Mouse (Mus musculus) gastrocnemius, adult 18-20 months (tissue): ENCODE data around the gene Mynn. TPM values are rescaled to one million over a fixed set of nuclear protein-coding genes. Genes with fewer than 3 reads are reported as not detected.

Experiments
- DNase-seq: peaks from one replicate; pipeline ENCODE4 v3.0.0; 2021; ENCODE audit warnings: low spot score
- total RNA-seq, 2 experiments: library from RNA; stranded (reverse); gene quantifications; 2 replicates each; pipeline ENCODE4 v1.2.3; 2021

Gene Mynn
- total RNA-seq, 2 experiments from 2014 or later, result 12.4 to 14.1 TPM

GRCm38 (mm10) chr3:30635629-30636028 lies 33.8 kb downstream of the Mynn start:
- DNase-seq, result no peak

GRCm38 (mm10) chr3:30644207-30644606 lies 42.3 kb downstream of the Mynn start, which contains the start of gene Lrriq4:
TSS of gene Lrriq4 (plus strand) at chr3:30644507.
- DNase-seq, result no peak

GRCm38 (mm10) chr3:30646761-30647160 lies 44.9 kb downstream of the Mynn start:
- no peak for DNase-seq

GRCm38 (mm10) chr3:30647440-30648090 lies 45.7 kb downstream of the Mynn start, which contains the start of gene Lrrc34:
TSS of gene Lrrc34 (minus strand) at chr3:30647869.
- no peak for DNase-seq

- no peak for DNase-seq
Measured at GRCm38 (mm10) chr3:30648466-30648865, 46.6 kb downstream of the Mynn start.

GRCm38 (mm10) chr3:30650062-30650841 lies 48.4 kb downstream of the Mynn start:
- no peak for DNase-seq

- no peak for DNase-seq
Measured at GRCm38 (mm10) chr3:30655937-30656336, 54.1 kb downstream of the Mynn start.

- DNase-seq, result no peak
Measured at GRCm38 (mm10) chr3:30658486-30658885, 56.6 kb downstream of the Mynn start.

Other genes with a start within 250 kb of the Mynn start
- 1 to 10 TPM; 4.2 to 6.1 TPM for gene Mecom, start 54.1 kb upstream of the Mynn start, total RNA-seq
- not detected for gene Actrt3, start 2.1 kb upstream of the Mynn start, total RNA-seq
- gene Lrriq4, start 42.4 kb downstream of the Mynn start, total RNA-seq, result not detected
- not detected for gene Lrrc34, start 45.8 kb downstream of the Mynn start, total RNA-seq
- gene Lrrc31, start 97.8 kb downstream of the Mynn start, total RNA-seq, result not detected
- not detected for gene Samd7, start 144.2 kb downstream of the Mynn start, total RNA-seq
- gene Sec62, start 190.8 kb downstream of the Mynn start, total RNA-seq, result 10 to 100 TPM; 36.9 to 39.0 TPM